Mouse (Mus musculus) small intestine, adult 2 months (tissue): ENCODE measurements around the gene Fcgr3.

ENCODE experiments used
- CTCF ChIP-seq: fragments of 200-500 bp; IDR thresholded peaks from 2 replicates; pipeline ENCODE4 v1.5.1; 2012; ENCODE audit warnings: low read depth, mild to moderate bottlenecking, control low read depth, inconsistent platforms, low read length, moderate library complexity, mixed read lengths; ENCODE audit not compliant: insufficient replicate concordance, insufficient read length; ENCODE audit errors: extremely low read depth
- POLR2A ChIP-seq: fragments of 200-500 bp; IDR thresholded peaks from 2 replicates; pipeline ENCODE4 v1.6.1; 2012; ENCODE audit warnings: low read depth, mild to moderate bottlenecking, control low read depth, inconsistent platforms, low read length, moderate library complexity

- TF ChIP-seq CTCF (no peak), POLR2A (no peak)
These were observed 26.6 kb downstream of the Fcgr3 start for GRCm38 (mm10) chr1:171037861-171038721.
